15 mouse cellular contexts compared by ENCODE assay signal in genomic region chr6:54969801-54970200, GRCm38 (mm10).
"Had no signal": no experiment of that assay in that cellular context is flagged by ENCODE, and none has a peak within 500 bp of the region (broad histone marks: within the 10 kb centered on the region; RNA-seq: fewer than 3 reads in every experiment).

No protein-coding gene starts in this region.

- DNase-seq: kidney, adult 18-20 months; kidney, adult 9 months; kidney, postnatal 14 days; kidney, postnatal 4 days; liver; liver, embryonic 13.5 days; lung, postnatal 10 days; lung, postnatal 4 days; midbrain, embryonic 14.5 days; thymus, postnatal 25 days had no signal

- H3K27ac ChIP-seq: limb, embryonic 10.5 days; limb, embryonic 13.5 days; liver, embryonic 13.5 days; lung, embryonic 15.5 days; stomach, embryonic 15.5 days had no signal

- H3K9me3 ChIP-seq: limb, embryonic 10.5 days; limb, embryonic 13.5 days; liver, embryonic 13.5 days; lung, embryonic 15.5 days; stomach, embryonic 15.5 days had no signal

- H3K27me3 ChIP-seq: lung, embryonic 15.5 days; stomach, embryonic 15.5 days had no signal

- H3K4me1 ChIP-seq: stomach, embryonic 15.5 days had no signal

- H3K9ac ChIP-seq: limb, embryonic 13.5 days; liver, embryonic 13.5 days; lung, embryonic 15.5 days; stomach, embryonic 15.5 days had no signal

- H3K4me3 ChIP-seq: limb, embryonic 10.5 days; limb, embryonic 13.5 days; liver, embryonic 13.5 days; lung, embryonic 15.5 days; stomach, embryonic 15.5 days had no signal

- H3K4me2 ChIP-seq: limb, embryonic 13.5 days; liver, embryonic 13.5 days; lung, embryonic 15.5 days; midbrain, embryonic 11.5 days; stomach, embryonic 15.5 days had no signal

- H3K36me3 ChIP-seq: limb, embryonic 10.5 days; limb, embryonic 13.5 days; liver, embryonic 13.5 days; lung, embryonic 15.5 days; stomach, embryonic 15.5 days had no signal
